Mouse (Mus musculus): ENCODE data around the gene Adgre1. TPM values are rescaled to one million over a fixed set of nuclear protein-coding genes. Genes with fewer than 3 reads are reported as not detected.
"Not testable (repeated sequence)": the region's sequence is repeated elsewhere in the genome, so short reads cannot be mapped to it uniquely, and the experiment has no call there.

Gene Adgre1
- total RNA-seq (2021) = 1 to 10 TPM; 7.9 to 8.3 TPM
- long read RNA-seq, experiment 1, transcript Adgre1-202 (22 exons, 3,238 nt) = major isoform, 5 of 6 reads
- long read RNA-seq, experiment 1, partial matches to known transcripts = 0 of 6 reads
- long read RNA-seq, experiment 1, other reads (novel, unspliced or antisense) = 1 of 6 reads
- long read RNA-seq, experiment 2, transcript Adgre1-202 (22 exons, 3,238 nt) = major isoform, 5 of 6 reads
- long read RNA-seq, experiment 2, partial matches to known transcripts = 1 of 6 reads
- long read RNA-seq, experiment 2, other reads (novel, unspliced or antisense) = 0 of 6 reads

- DNase-seq (ENCODE audit: low spot score in 2 of 2) = no peak
Observed at GRCm38 (mm10) chr17:57358441-57358840, at the start of gene Adgre1. Adgre1 (plus strand) TSS chr17:57358691.

GRCm38 (mm10) chr17:57311801-57312200 is 46.7 kb upstream of the Adgre1 start:
- DNase-seq (ENCODE audit: low spot score in 2 of 2) = no peak

GRCm38 (mm10) chr17:57327615-57328014 is 30.9 kb upstream of the Adgre1 start:
- peak; percentile 68 to 70 for DNase-seq (ENCODE audit: low spot score in 2 of 2)

GRCm38 (mm10) chr17:57328944-57329343 is 29.5 kb upstream of the Adgre1 start:
- no peak for DNase-seq (ENCODE audit: low spot score in 2 of 2)

- no peak for DNase-seq (ENCODE audit: low spot score in 2 of 2)
Observed at GRCm38 (mm10) chr17:57330993-57331392, 27.5 kb upstream of the Adgre1 start.

GRCm38 (mm10) chr17:57332241-57332640 is 26.2 kb upstream of the Adgre1 start:
- no peak for DNase-seq (ENCODE audit: low spot score in 2 of 2)

GRCm38 (mm10) chr17:57334001-57334760 is 24.3 kb upstream of the Adgre1 start:
- peak in 1 of 2 experiments; percentile 15 for DNase-seq (ENCODE audit: low spot score in 2 of 2)

- DNase-seq (ENCODE audit: low spot score in 2 of 2) = peak; percentile 78 to 85
Observed at GRCm38 (mm10) chr17:57334761-57335150, 23.7 kb upstream of the Adgre1 start.

- DNase-seq (ENCODE audit: low spot score in 2 of 2) = not testable (repeated sequence)
Observed at GRCm38 (mm10) chr17:57335194-57335593, 23.3 kb upstream of the Adgre1 start.

GRCm38 (mm10) chr17:57335673-57336303 is 22.7 kb upstream of the Adgre1 start:
- peak; percentile 75 to 77 for DNase-seq (ENCODE audit: low spot score in 2 of 2)

- DNase-seq (ENCODE audit: low spot score in 2 of 2) = no peak
Observed at GRCm38 (mm10) chr17:57337996-57338395, 20.5 kb upstream of the Adgre1 start.

GRCm38 (mm10) chr17:57339298-57339697 is 19.2 kb upstream of the Adgre1 start:
- DNase-seq (ENCODE audit: low spot score in 2 of 2) = no peak

- DNase-seq (ENCODE audit: low spot score in 2 of 2) = no peak
Observed at GRCm38 (mm10) chr17:57341568-57341967, 16.9 kb upstream of the Adgre1 start.

GRCm38 (mm10) chr17:57344029-57344707 is 14.3 kb upstream of the Adgre1 start:
- no peak for DNase-seq (ENCODE audit: low spot score in 2 of 2)

- DNase-seq (ENCODE audit: low spot score in 2 of 2) = no peak
Observed at GRCm38 (mm10) chr17:57347017-57347416, 11.5 kb upstream of the Adgre1 start.

GRCm38 (mm10) chr17:57347781-57348180 is 10.7 kb upstream of the Adgre1 start:
- DNase-seq (ENCODE audit: low spot score in 2 of 2) = no peak

- DNase-seq (ENCODE audit: low spot score in 2 of 2) = no peak
Observed at GRCm38 (mm10) chr17:57349067-57349466, 9.4 kb upstream of the Adgre1 start.

GRCm38 (mm10) chr17:57350212-57350611 is 8.3 kb upstream of the Adgre1 start:
- DNase-seq (ENCODE audit: low spot score in 2 of 2) = no peak

GRCm38 (mm10) chr17:57351107-57351506 is 7.4 kb upstream of the Adgre1 start:
- DNase-seq (ENCODE audit: low spot score in 2 of 2) = no peak

GRCm38 (mm10) chr17:57359485-57360241 is 1.2 kb downstream of the Adgre1 start:
- no peak for DNase-seq (ENCODE audit: low spot score in 2 of 2)

All from adrenal gland, postnatal 4 days (tissue).